Mouse (Mus musculus): ENCODE results near the gene Calml3. TPM values are rescaled to one million over a fixed set of nuclear protein-coding genes. Genes with fewer than 3 reads are reported as not detected.

Calml3 gene
- polyA plus RNA-seq, 1 experiment from 2014 or later, result 10.7 TPM

GRCm38 (mm10) chr13:3769531-3769930 lies 34.6 kb downstream of the Calml3 start:
- Histone ChIP-seq H3K27ac (replicated peaks; ENCODE audit: low read depth, low read length) (peak overlapping the region; percentile 79), H3K4me3 (ENCODE audit: low read depth, low read length) (no peak overlapping the region), H3K9me3 (ENCODE audit: control insufficient read depth, low read length) (no peaks in the 10 kb centered on the region), H3K4me2 (ENCODE audit: low read depth, low read length) (no peak overlapping the region), H3K9ac (ENCODE audit: low read depth, low read length) (no peak overlapping the region), H3K36me3 (ENCODE audit: control insufficient read depth, insufficient read depth, low read length) (no peaks in the 10 kb centered on the region), H3K27me3 (replicated peaks; ENCODE audit: control insufficient read depth, insufficient read depth, low read length) (no peaks in the 10 kb centered on the region), H3K4me1 (ENCODE audit: control insufficient read depth, insufficient read depth, low read length) (peaks cover 23% of the 10 kb centered on the region)
- no peak for ATAC-seq (ENCODE audit: low read depth)
- DNase-seq (ENCODE audit: low spot score), result peak; percentile 51
- WGBS, result 78% methylated on average over 3 of the region's 3 CpGs

- 77% methylated on average over 3 of the region's 3 CpGs for WGBS
- Histone ChIP-seq H3K4me3 (ENCODE audit: low read depth, low read length) (no peak overlapping the region), H3K36me3 (ENCODE audit: control insufficient read depth, insufficient read depth, low read length) (no peaks in the 10 kb centered on the region), H3K9me3 (ENCODE audit: control insufficient read depth, low read length) (no peaks in the 10 kb centered on the region), H3K9ac (ENCODE audit: low read depth, low read length) (no peak overlapping the region), H3K27me3 (replicated peaks; ENCODE audit: control insufficient read depth, insufficient read depth, low read length) (no peaks in the 10 kb centered on the region), H3K27ac (replicated peaks; ENCODE audit: low read depth, low read length) (no peak overlapping the region), H3K4me1 (ENCODE audit: control insufficient read depth, insufficient read depth, low read length) (peaks cover 23% of the 10 kb centered on the region), H3K4me2 (ENCODE audit: low read depth, low read length) (no peak overlapping the region)
- DNase-seq (ENCODE audit: low spot score), result no peak
- no peak for ATAC-seq (ENCODE audit: low read depth)
Measured at GRCm38 (mm10) chr13:3768621-3769020, 35.5 kb downstream of the Calml3 start.

GRCm38 (mm10) chr13:3767086-3767485 lies 37.0 kb downstream of the Calml3 start:
- Histone ChIP-seq H3K36me3 (ENCODE audit: control insufficient read depth, insufficient read depth, low read length) (no peaks in the 10 kb centered on the region), H3K27ac (replicated peaks; ENCODE audit: low read depth, low read length) (no peak overlapping the region)

GRCm38 (mm10) chr13:3765781-3766180 lies 38.3 kb downstream of the Calml3 start:
- no peaks in the 10 kb centered on the region for H3K36me3 ChIP-seq (ENCODE audit: control insufficient read depth, insufficient read depth, low read length)
- H3K27ac ChIP-seq (replicated peaks; ENCODE audit: low read depth, low read length), result no peak overlapping the region
- WGBS, result 64% methylated on average over 4 of the region's 4 CpGs
- H3K9ac ChIP-seq (ENCODE audit: low read depth, low read length), result no peak overlapping the region
- H3K4me1 ChIP-seq (ENCODE audit: control insufficient read depth, insufficient read depth, low read length), result peaks cover 17% of the 10 kb centered on the region
- no peaks in the 10 kb centered on the region for H3K27me3 ChIP-seq (replicated peaks; ENCODE audit: control insufficient read depth, insufficient read depth, low read length)
- no peaks in the 10 kb centered on the region for H3K9me3 ChIP-seq (ENCODE audit: control insufficient read depth, low read length)
- ATAC-seq (ENCODE audit: low read depth) (no peak), DNase-seq (ENCODE audit: low spot score) (no peak)
- H3K4me3 ChIP-seq (ENCODE audit: low read depth, low read length), result no peak overlapping the region
- H3K4me2 ChIP-seq (ENCODE audit: low read depth, low read length), result no peak overlapping the region

More at GRCm38 (mm10) chr13:3767086-3767485, 37.0 kb downstream of the Calml3 start:
- Histone ChIP-seq H3K4me2 (ENCODE audit: low read depth, low read length) (no peak overlapping the region), H3K9ac (ENCODE audit: low read depth, low read length) (no peak overlapping the region), H3K9me3 (ENCODE audit: control insufficient read depth, low read length) (no peaks in the 10 kb centered on the region), H3K27me3 (replicated peaks; ENCODE audit: control insufficient read depth, insufficient read depth, low read length) (no peaks in the 10 kb centered on the region), H3K4me1 (ENCODE audit: control insufficient read depth, insufficient read depth, low read length) (peaks cover 23% of the 10 kb centered on the region), H3K4me3 (ENCODE audit: low read depth, low read length) (no peak overlapping the region)
- ATAC-seq (ENCODE audit: low read depth) (no peak), DNase-seq (ENCODE audit: low spot score) (no peak)

- H3K36me3 ChIP-seq (ENCODE audit: control insufficient read depth, insufficient read depth, low read length), result no peaks in the 10 kb centered on the region
- H3K27me3 ChIP-seq (replicated peaks; ENCODE audit: control insufficient read depth, insufficient read depth, low read length), result no peaks in the 10 kb centered on the region
- no peak for DNase-seq (ENCODE audit: low spot score)
- 86% methylated on average over 4 of the region's 4 CpGs for WGBS
- no peaks in the 10 kb centered on the region for H3K9me3 ChIP-seq (ENCODE audit: control insufficient read depth, low read length)
- H3K4me3 ChIP-seq (ENCODE audit: low read depth, low read length), result no peak overlapping the region
- ATAC-seq (ENCODE audit: low read depth), result no peak
- H3K9ac ChIP-seq (ENCODE audit: low read depth, low read length), result no peak overlapping the region
- H3K4me1 ChIP-seq (ENCODE audit: control insufficient read depth, insufficient read depth, low read length), result no peaks in the 10 kb centered on the region
- no peak overlapping the region for H3K4me2 ChIP-seq (ENCODE audit: low read depth, low read length)
- no peak overlapping the region for H3K27ac ChIP-seq (replicated peaks; ENCODE audit: low read depth, low read length)
Measured at GRCm38 (mm10) chr13:3761131-3761530, 43.0 kb downstream of the Calml3 start.

- no peak overlapping the region for H3K4me3 ChIP-seq (ENCODE audit: low read depth, low read length)
- no peaks in the 10 kb centered on the region for H3K4me1 ChIP-seq (ENCODE audit: control insufficient read depth, insufficient read depth, low read length)
- H3K9me3 ChIP-seq (ENCODE audit: control insufficient read depth, low read length), result no peaks in the 10 kb centered on the region
- 79% methylated on average over 2 of the region's 2 CpGs for WGBS
- H3K4me2 ChIP-seq (ENCODE audit: low read depth, low read length), result no peak overlapping the region
- no peak overlapping the region for H3K9ac ChIP-seq (ENCODE audit: low read depth, low read length)
- no peaks in the 10 kb centered on the region for H3K27me3 ChIP-seq (replicated peaks; ENCODE audit: control insufficient read depth, insufficient read depth, low read length)
- H3K27ac ChIP-seq (replicated peaks; ENCODE audit: low read depth, low read length), result no peak overlapping the region
- H3K36me3 ChIP-seq (ENCODE audit: control insufficient read depth, insufficient read depth, low read length), result no peaks in the 10 kb centered on the region
- no peak for ATAC-seq (ENCODE audit: low read depth)
- DNase-seq (ENCODE audit: low spot score), result no peak
Measured at GRCm38 (mm10) chr13:3758347-3758746, 45.8 kb downstream of the Calml3 start.

- H3K4me2 ChIP-seq (ENCODE audit: low read depth, low read length), result no peak overlapping the region
- no peaks in the 10 kb centered on the region for H3K9me3 ChIP-seq (ENCODE audit: control insufficient read depth, low read length)
- no peaks in the 10 kb centered on the region for H3K36me3 ChIP-seq (ENCODE audit: control insufficient read depth, insufficient read depth, low read length)
- H3K4me3 ChIP-seq (ENCODE audit: low read depth, low read length), result no peak overlapping the region
- no peaks in the 10 kb centered on the region for H3K27me3 ChIP-seq (replicated peaks; ENCODE audit: control insufficient read depth, insufficient read depth, low read length)
- 78% methylated on average over 2 of the region's 2 CpGs for WGBS
- peaks cover 12% of the 10 kb centered on the region for H3K4me1 ChIP-seq (ENCODE audit: control insufficient read depth, insufficient read depth, low read length)
- H3K9ac ChIP-seq (ENCODE audit: low read depth, low read length), result no peak overlapping the region
- ATAC-seq (ENCODE audit: low read depth) (no peak), DNase-seq (ENCODE audit: low spot score) (no peak)
- no peak overlapping the region for H3K27ac ChIP-seq (replicated peaks; ENCODE audit: low read depth, low read length)
Measured at GRCm38 (mm10) chr13:3753291-3753690, 50.8 kb downstream of the Calml3 start.

Other genes starting within 250 kb of the Calml3 start
- 17.1 and 18.1 TPM in 2 replicates for gene Fam208b, start 193.2 kb downstream of the Calml3 start, polyA plus RNA-seq (2014; fragmentation: Nextera tagmentation; extraction: Ambion mirVana)
- 4.9 and 7.2 TPM in 2 replicates for gene Asb13, start 170.3 kb downstream of the Calml3 start, polyA plus RNA-seq (2014; fragmentation: Nextera tagmentation; extraction: Ambion mirVana)
- gene Calm4, start 33.4 kb upstream of the Calml3 start, polyA plus RNA-seq (2014; fragmentation: Nextera tagmentation; extraction: Ambion mirVana), result 25.4 and 99.1 TPM in 2 replicates
- 0.58 and 0.74 TPM in 2 replicates for gene Calm5, start 49.9 kb upstream of the Calml3 start, polyA plus RNA-seq (2014; fragmentation: Nextera tagmentation; extraction: Ambion mirVana)
- gene Net1, start 113.9 kb upstream of the Calml3 start, polyA plus RNA-seq (2014; fragmentation: Nextera tagmentation; extraction: Ambion mirVana), result 82.0 and 94.5 TPM in 2 replicates
- 0.08 TPM in 1 of 2 replicates, not detected in the other for gene Tubal3, start 114.0 kb upstream of the Calml3 start, polyA plus RNA-seq (2014; fragmentation: Nextera tagmentation; extraction: Ambion mirVana)
- 0.13 TPM in 1 of 2 replicates, not detected in the other for gene Ucn3, start 141.0 kb upstream of the Calml3 start, polyA plus RNA-seq (2014; fragmentation: Nextera tagmentation; extraction: Ambion mirVana)
- gene Akr1c14, start 244.7 kb upstream of the Calml3 start, polyA plus RNA-seq (2014; fragmentation: Nextera tagmentation; extraction: Ambion mirVana), result 2.5 and 2.8 TPM in 2 replicates

All from embryonic facial prominence, embryonic 14.5 days (tissue).